15 mouse cellular contexts compared by ENCODE assay signal in the genomic region with DNA sequence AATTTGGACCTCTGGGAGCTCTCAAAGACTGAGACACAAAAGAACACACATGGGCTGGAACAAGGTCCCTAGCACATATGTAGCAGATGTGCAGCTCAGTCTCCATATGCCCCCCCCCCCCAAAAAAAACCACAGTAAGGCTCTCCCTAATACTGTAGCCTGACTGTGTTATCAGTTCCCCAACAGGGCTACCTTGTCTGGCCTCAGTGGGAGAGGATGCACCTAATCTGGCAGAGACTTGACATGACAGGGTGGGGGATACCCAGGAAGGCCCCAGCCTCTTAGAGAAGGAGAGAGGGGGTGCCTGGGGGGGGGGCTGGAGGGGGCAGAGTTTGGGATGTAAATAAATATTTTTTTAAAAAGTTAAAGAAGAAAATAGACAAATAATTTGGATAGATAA.
"Had no signal": no experiment of that assay in that cellular context is flagged by ENCODE, and none has a peak within 500 bp of the region (broad histone marks: within the 10 kb centered on the region; RNA-seq: fewer than 3 reads in every experiment).

No protein-coding gene starts in this region.

- H3K27me3 ChIP-seq: limb, embryonic 12.5 days; lung, embryonic 15.5 days; megakaryocyte, embryonic 14.5 days; midbrain, embryonic 12.5 days; neural tube, embryonic 13.5 days had no signal

- DNase-seq: kidney, adult 8-10 months; kidney, postnatal 25 days; layer of hippocampus, postnatal 36 days; lung, postnatal 14 days; right cerebral cortex, postnatal 25 days; thymus, postnatal 4 days had no signal

- H3K4me3 ChIP-seq: limb, embryonic 12.5 days; lung, embryonic 15.5 days; megakaryocyte, embryonic 14.5 days; midbrain, embryonic 12.5 days; neural tube, embryonic 13.5 days had no signal

- H3K4me2 ChIP-seq: limb, embryonic 12.5 days; lung, embryonic 15.5 days; midbrain, embryonic 12.5 days; neural tube, embryonic 13.5 days had no signal

- ATAC-seq: intestine, embryonic 16.5 days; midbrain, embryonic 16.5 days had no signal

- H3K9me3 ChIP-seq: limb, embryonic 12.5 days; lung, embryonic 15.5 days; megakaryocyte, embryonic 14.5 days; midbrain, embryonic 12.5 days; neural tube, embryonic 13.5 days had no signal

- H3K9ac ChIP-seq: limb, embryonic 12.5 days; lung, embryonic 15.5 days; midbrain, embryonic 12.5 days; neural tube, embryonic 13.5 days had no signal

- H3K36me3 ChIP-seq: lung, embryonic 15.5 days had no signal

- H3K27ac ChIP-seq: limb, embryonic 12.5 days; lung, embryonic 15.5 days; macrophage; midbrain, embryonic 12.5 days; neural tube, embryonic 13.5 days; stomach, postnatal 0 days had no signal

- H3K4me1 ChIP-seq: limb, embryonic 12.5 days; lung, embryonic 15.5 days; midbrain, embryonic 12.5 days; neural tube, embryonic 13.5 days had no signal
